Mouse (Mus musculus) stomach, embryonic 16.5 days (tissue): ENCODE measurements at regions not wholly inside any gene's neighbourhood (a gene's known extent, or its start where the extent isn't known, plus 50 kb on each side); places are given as distances from the start of the nearest gene placed in this dataset.
"Not testable (repeated sequence)": the region's sequence is repeated elsewhere in the genome, so short reads cannot be mapped to it uniquely, and the experiment has no call there.

Experiments
- ATAC-seq: fragments of 200-750 bp; cut with Nextera tagmentation; 2 replicates; pipeline ENCODE4 v1.8.0; 2017; ENCODE audit warnings: moderate number of reproducible peaks, moderate TSS enrichment; ENCODE audit not compliant: insufficient read depth, low FRiP score
- H3K27ac ChIP-seq: fragments of 300-500 bp; sonication (generic); 2 replicates; pipeline ENCODE4 v1.5.1; 2014; ENCODE audit warnings: low read length
- H3K27me3 ChIP-seq: fragments of 300-500 bp; sonication (generic); 2 replicates; pipeline ENCODE4 v1.6.1; 2014; ENCODE audit warnings: low read length, control low read depth, mixed read lengths; ENCODE audit not compliant: control insufficient read depth, insufficient read depth
- H3K36me3 ChIP-seq: fragments of 300-500 bp; sonication (generic); 2 replicates; pipeline ENCODE4 v1.6.1; 2014; ENCODE audit warnings: low read length; ENCODE audit not compliant: control insufficient read depth, insufficient read depth
- H3K4me1 ChIP-seq: fragments of 300-500 bp; sonication (generic); 2 replicates; pipeline ENCODE4 v1.6.1; 2014; ENCODE audit warnings: low read length, control low read depth, mixed read lengths; ENCODE audit not compliant: control insufficient read depth, insufficient read depth
- H3K4me2 ChIP-seq: fragments of 300-500 bp; sonication (generic); 2 replicates; pipeline ENCODE4 v1.6.1; 2014; ENCODE audit warnings: low read depth, low read length, mixed read lengths
- H3K4me3 ChIP-seq: fragments of 300-500 bp; sonication (generic); replicated peaks from 2 replicates; pipeline ENCODE4 v1.5.1; 2014; ENCODE audit warnings: mild to moderate bottlenecking, low read length
- H3K9ac ChIP-seq: fragments of 300-500 bp; sonication (generic); 2 replicates; pipeline ENCODE4 v1.6.1; 2014; ENCODE audit warnings: low read length
- H3K9me3 ChIP-seq: fragments of 300-500 bp; sonication (generic); replicated peaks from 2 replicates; pipeline ENCODE4 v1.6.1; 2016; ENCODE audit warnings: low read length, control low read depth; ENCODE audit not compliant: control insufficient read depth
- WGBS: fragments of 180-500 bp; shearing (Covaris S2); extraction: QIAGEN DNeasy Blood & Tissue Kit; methylation state at CpG from one replicate; pipeline ENCODE4 v1.1.7; 2014; 5-methylcytosine and 5-hydroxymethylcytosine counted together

GRCm38 (mm10) chr4:147231381-147231780, 74.1 kb upstream of the Zfp988 start:
- not testable (repeated sequence) for ATAC-seq, H3K4me1 ChIP-seq
- H3K9me3 ChIP-seq, result peaks cover 27% of the 10 kb centered on the region

GRCm38 (mm10) chr4:147231787-147232186, 73.7 kb upstream of the Zfp988 start:
- H3K27me3 ChIP-seq, ATAC-seq, H3K36me3 ChIP-seq, H3K4me1 ChIP-seq, H3K27ac ChIP-seq, H3K4me3 ChIP-seq, H3K4me2 ChIP-seq, H3K9ac ChIP-seq: not testable (repeated sequence)
- peaks cover 27% of the 10 kb centered on the region for H3K9me3 ChIP-seq
- 86% methylated on average over 3 of the region's 3 CpGs for WGBS

More at GRCm38 (mm10) chr4:147231381-147231780, 74.1 kb upstream of the Zfp988 start:
- not testable (repeated sequence) for H3K4me2 ChIP-seq, H3K9ac ChIP-seq, H3K27me3 ChIP-seq, H3K36me3 ChIP-seq, H3K27ac ChIP-seq, H3K4me3 ChIP-seq
- WGBS, result 74% methylated on average over 2 of the region's 2 CpGs

GRCm38 (mm10) chr4:147232279-147232678, 73.2 kb upstream of the Zfp988 start:
- not testable (repeated sequence) for H3K27ac ChIP-seq, H3K27me3 ChIP-seq, H3K4me2 ChIP-seq, H3K36me3 ChIP-seq, H3K9ac ChIP-seq, H3K4me3 ChIP-seq, ATAC-seq, H3K4me1 ChIP-seq
- 87% methylated on average over 1 of the region's 1 CpGs for WGBS
- peaks cover 27% of the 10 kb centered on the region for H3K9me3 ChIP-seq

GRCm38 (mm10) chr4:147234227-147234626, 71.2 kb upstream of the Zfp988 start:
- not testable (repeated sequence) for H3K4me3 ChIP-seq, H3K27ac ChIP-seq, H3K4me1 ChIP-seq, H3K36me3 ChIP-seq, ATAC-seq, H3K9ac ChIP-seq, H3K4me2 ChIP-seq, H3K27me3 ChIP-seq
- H3K9me3 ChIP-seq, result peaks cover 27% of the 10 kb centered on the region
- 42% methylated on average over 2 of the region's 2 CpGs for WGBS

- 55% methylated on average over 2 of the region's 2 CpGs for WGBS
- not testable (repeated sequence) for ATAC-seq, H3K4me1 ChIP-seq, H3K36me3 ChIP-seq, H3K4me3 ChIP-seq, H3K27ac ChIP-seq, H3K27me3 ChIP-seq, H3K9ac ChIP-seq, H3K4me2 ChIP-seq
- H3K9me3 ChIP-seq, result peaks cover 33% of the 10 kb centered on the region
These were observed 70.0 kb upstream of the Zfp988 start for GRCm38 (mm10) chr4:147235441-147235840.

- not testable (repeated sequence) for H3K27ac ChIP-seq, H3K9ac ChIP-seq, H3K27me3 ChIP-seq, H3K4me2 ChIP-seq, H3K4me3 ChIP-seq, H3K36me3 ChIP-seq, H3K4me1 ChIP-seq
- WGBS, result 68% methylated on average over 4 of the region's 4 CpGs
- ATAC-seq, result 0 out of 2 replicates have a peak, but pooled peaks have one; percentile 33
- peaks cover 15% of the 10 kb centered on the region for H3K9me3 ChIP-seq
These were observed 63.9 kb upstream of the Zfp988 start for GRCm38 (mm10) chr4:147241315-147242182.

GRCm38 (mm10) chr4:147242183-147242477, 63.3 kb upstream of the Zfp988 start:
- Histone ChIP-seq H3K36me3 (no peaks in the 10 kb centered on the region), H3K9ac (no peak overlapping the region), H3K4me1 (no peaks in the 10 kb centered on the region), H3K9me3 (peaks cover 15% of the 10 kb centered on the region), H3K27me3 (no peaks in the 10 kb centered on the region), H3K27ac (no peak overlapping the region), H3K4me2 (no peak overlapping the region), H3K4me3 (no peak overlapping the region)
- 81% methylated on average over 2 of the region's 2 CpGs for WGBS
- 0 out of 2 replicates have a peak, but pooled peaks have one; percentile 50 for ATAC-seq

GRCm38 (mm10) chr4:147248541-147248940, 56.9 kb upstream of the Zfp988 start:
- H3K4me2 ChIP-seq, H3K9me3 ChIP-seq, H3K4me3 ChIP-seq, H3K36me3 ChIP-seq, H3K9ac ChIP-seq, H3K27me3 ChIP-seq, H3K4me1 ChIP-seq, H3K27ac ChIP-seq: not testable (repeated sequence)
- ATAC-seq, result 0 out of 2 replicates have a peak, but pooled peaks have one; percentile 17
- 79% methylated on average over 1 of the region's 1 CpGs for WGBS
